Mouse (Mus musculus) R1 (cell line): ENCODE data around the gene Dcst1.

ENCODE experiments used
- DNase-seq: peaks from one replicate; pipeline ENCODE4 v3.0.0-alpha.2; 2018; ENCODE audit warnings: low read depth, low spot score

The Dcst1 gene

DNA sequence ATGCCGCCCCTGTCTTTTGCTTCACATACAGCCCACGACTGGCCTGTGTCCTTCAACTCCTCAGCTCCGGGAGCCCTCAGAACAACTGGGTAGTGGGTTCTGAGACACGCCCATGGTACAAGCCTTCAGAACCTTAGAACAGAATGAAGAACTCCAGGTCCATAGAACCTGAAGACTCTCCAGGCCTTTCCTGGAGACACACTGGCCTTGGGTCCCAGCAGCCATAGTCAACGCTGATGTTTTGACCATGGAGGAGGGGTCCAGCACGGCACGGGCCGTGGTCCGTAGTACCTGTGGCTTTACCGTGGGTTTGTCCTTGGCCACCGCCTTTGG is at the start of gene Dcst1:
Gene Dcst1 (minus strand): TSS at position 101 of the 333 bp plus-strand sequence.
- DNase-seq = no peak

DNA sequence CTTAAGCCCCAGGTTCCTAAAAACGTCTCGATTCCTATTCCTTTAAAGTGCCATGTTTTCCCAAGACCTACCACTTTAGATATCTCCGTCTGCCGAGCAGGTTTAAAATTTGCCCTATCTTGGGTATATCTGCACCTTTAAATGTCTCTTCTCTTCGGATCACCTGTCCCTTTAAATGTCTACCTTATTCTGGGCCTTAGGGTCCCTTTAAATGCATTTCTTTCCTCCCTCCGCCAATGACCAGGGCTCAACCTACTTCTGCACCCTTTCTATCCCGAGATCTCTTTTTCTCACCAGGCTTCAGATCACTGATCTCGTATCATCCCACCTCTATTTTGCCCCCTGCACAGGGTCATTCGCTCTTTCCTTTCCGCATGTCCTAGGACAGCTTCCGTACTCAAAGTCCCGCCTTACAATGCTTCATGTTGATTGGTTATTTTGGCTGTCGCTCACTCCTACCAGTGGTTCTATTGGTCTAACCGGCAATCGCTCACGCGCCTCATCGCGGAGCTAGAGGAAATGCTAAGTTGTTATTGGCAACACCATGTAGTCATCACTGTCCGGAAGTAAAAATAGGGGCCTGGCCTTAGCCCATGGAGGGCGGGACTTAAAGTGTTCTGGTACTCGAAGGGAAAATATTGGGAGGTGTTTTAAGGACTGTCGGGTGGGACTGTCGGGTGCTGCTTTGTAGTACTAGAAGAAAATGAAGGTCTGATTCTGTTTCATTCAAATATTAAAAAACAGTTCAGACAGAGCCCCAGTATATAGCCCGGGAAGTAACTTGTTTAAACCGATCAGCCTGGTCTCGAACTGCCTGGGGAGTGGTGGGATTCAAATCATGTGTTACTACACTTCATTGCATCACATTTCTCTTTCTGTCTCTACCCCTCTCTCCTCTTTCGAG is 46.7 kb upstream of the Dcst1 start, which contains the start of gene Flad1:
Gene Flad1 (minus strand): TSS at position 381 of the 904 bp plus-strand sequence.
- DNase-seq = peak; percentile 100

DNA sequence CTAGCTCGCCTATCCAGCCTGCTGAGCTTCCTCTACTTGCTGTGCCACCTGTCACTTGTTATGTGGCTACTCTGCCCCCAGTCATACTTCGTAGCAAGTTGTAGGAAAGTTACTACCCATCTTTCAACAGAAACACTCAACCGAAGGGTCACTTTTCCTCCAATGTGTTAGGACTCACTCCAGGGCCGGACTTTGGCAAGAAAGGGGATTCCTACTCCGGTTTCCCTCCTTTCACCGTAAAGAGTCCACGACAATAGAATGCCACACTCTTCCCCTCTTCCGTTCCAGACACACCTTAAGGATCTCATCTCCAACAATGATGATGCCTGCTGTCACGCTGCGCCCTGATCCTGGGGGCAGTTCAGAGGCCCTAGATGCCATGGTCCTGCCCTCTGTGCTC is 45.8 kb upstream of the Dcst1 start:
- DNase-seq = no peak

DNA sequence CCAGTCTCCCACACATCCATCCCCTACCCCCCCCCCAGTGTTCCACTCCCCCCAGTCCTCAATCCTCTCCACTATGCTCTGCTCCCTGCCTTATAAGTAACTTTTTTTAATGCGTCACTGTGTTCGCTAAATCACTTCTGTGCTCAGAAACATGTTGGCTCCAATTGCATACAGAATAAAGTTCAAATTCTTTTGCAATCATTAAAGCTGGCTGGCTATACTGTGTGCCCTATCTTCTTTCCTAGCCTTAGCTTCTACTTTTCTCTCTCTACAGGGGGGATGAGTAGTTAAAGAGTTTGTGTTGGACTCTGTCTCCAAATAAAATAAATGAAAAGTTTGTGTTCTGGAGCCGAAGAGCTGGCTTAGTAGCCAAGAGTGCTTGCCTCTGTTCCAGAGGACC is 44.6 kb upstream of the Dcst1 start:
- DNase-seq = no peak

- DNase-seq = no peak
These were observed 43.4 kb upstream of the Dcst1 start for GRCm38 (mm10) chr3:89408448-89408847.

DNA sequence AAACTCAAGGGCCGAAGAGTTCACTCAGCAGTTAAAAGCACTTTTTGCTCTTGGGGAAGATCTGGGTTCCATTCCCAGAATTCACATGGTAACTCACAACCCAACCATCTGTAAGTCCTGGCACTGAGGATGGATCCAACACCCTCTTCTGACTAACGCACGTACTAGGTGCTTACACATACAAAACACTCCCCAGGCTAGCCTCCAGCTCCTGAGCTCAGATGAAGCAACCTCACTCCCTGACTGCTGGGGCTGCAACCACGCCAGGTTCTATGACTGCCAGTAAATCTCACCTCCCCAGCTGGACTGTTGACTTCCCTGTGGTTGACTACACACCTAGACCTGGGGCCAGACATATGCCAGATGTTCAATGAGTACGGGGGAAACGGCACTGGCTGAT is 41.8 kb upstream of the Dcst1 start:
- DNase-seq = no peak

DNA sequence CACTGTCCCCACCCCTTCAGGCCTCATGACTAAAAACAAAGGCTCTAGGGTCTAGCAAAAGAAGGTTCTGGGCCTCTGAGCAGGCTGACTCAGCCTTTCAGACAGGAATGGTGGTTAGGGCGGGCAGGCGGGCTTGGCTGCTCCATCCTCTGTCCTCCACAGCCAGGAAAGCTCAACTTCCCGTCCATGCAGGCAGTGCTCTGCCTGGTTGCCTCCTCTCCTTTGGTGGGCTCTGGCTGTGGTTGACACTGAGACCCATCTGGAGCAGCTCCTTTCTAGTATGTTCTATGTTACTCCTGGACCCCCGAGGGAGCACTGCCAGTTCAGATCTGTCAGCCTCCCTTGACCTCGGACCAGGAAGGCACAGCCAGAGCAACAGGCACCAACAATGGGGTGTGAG is 37.6 kb upstream of the Dcst1 start, which contains the start of gene Lenep:
Gene Lenep (minus strand): TSS at position 101 of the 400 bp plus-strand sequence.
- DNase-seq = no peak

DNA sequence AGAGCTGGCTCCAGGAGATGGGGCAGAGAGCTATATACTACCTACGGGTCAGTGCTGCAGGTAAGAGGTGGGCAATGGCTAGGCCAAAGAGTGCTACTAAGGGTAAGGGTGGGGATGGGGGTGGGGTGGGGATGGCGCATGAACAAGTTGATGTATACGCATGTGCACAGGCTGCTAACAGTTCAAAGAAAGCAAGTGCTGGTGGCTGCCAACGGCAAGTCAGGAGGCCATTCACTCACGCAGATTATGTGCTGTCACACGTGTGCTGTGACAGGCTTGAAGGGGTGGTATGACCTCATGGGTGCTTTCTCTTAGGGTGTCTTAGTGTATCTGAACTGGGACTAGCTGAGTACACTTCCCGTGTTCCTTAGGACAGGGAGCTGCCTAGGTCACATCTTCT is 36.3 kb upstream of the Dcst1 start:
- DNase-seq = no peak

GRCm38 (mm10) chr3:89396654-89397005 is 31.6 kb upstream of the Dcst1 start:
- DNase-seq = no peak

- peak; percentile 90 for DNase-seq
These were observed 31.0 kb upstream of the Dcst1 start for GRCm38 (mm10) chr3:89395806-89396653.

GRCm38 (mm10) chr3:89395419-89395805 is 30.4 kb upstream of the Dcst1 start:
- no peak for DNase-seq

DNA sequence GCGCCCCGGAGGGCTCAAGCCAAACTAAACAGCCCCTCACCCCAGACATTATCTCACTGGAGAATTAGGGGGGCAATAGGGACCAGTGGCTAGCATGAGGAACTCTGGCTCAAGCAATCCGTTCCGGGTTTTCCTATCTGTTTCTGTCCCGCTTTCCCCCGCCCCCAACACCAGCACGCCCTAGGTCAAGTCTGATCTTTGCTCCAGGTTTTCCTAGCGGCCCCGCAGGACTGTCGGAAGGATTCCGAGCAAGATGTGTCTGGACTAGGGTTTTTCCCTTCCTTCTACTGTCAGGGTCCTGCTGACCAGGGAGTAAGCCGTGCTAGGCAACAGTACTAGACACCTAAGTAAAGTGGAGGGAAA is 29.8 kb upstream of the Dcst1 start:
- peak; percentile 97 for DNase-seq

DNA sequence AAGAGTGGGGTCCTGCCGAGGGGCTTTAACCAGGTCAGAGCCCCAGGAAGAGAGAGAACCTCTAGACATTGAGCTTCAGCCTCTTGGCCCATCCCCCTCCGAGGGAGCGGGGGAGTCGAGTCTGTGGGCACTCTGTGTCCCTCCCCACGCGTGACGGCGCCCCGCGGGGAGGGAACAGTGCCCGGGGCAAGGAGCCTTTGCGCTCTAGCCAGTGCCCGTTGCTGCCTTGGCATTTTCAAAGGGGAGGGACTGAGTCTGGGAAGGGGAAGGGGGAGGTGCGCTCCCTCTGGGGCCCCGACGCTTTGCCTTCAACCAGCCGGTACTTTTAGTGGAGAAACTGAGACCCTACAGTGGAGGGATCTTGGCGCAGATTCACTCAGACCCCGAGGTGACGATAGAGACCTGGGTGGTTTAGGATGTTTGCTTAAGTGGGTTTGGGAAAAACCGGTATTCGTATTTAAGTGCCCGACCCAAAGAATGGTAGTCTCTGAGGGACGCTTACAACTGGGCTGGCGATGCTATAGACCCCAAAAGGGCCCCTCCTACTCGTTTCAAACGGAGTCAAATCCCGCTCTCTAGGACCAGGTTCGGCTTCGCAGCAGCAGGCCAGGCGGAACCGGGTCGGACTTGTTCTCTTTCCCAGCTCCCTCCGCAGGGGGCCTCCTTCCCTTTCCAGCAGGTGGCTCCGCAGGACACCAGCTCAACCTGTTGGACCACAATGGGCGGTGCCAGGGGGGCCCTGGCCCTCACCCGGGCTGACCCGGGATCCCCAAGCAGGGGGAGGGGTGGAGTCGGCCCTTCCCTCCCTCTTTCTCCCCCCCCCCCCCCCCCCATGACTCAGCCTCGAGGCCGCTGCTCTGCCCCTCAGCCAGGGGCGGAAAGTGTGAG is 29.2 kb upstream of the Dcst1 start, which contains the start of gene Zbtb7b:
Gene Zbtb7b (minus strand): TSS at position 771 of the 888 bp plus-strand sequence.
- DNase-seq = peak; percentile 85

DNA sequence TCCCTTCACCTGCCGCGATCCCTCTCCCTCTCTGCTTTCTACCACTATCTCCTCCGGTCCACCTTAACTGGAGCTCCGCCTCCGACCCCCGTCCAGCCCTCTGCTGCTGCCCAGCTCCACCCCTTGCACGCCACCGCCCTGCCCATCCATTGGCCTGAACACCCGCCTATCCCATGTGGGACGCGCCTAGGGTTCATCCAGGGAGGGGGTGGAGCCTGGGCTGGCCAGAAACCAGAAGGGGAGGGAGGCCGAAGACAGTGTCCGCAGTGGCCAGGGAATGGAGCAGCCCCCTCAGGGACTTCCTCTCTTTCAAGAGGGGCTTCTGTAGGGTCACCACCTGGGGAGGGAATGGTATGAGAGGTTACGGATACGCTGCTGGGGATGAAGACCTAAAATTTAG is 28.6 kb upstream of the Dcst1 start:
- DNase-seq = peak; percentile 99

DNA sequence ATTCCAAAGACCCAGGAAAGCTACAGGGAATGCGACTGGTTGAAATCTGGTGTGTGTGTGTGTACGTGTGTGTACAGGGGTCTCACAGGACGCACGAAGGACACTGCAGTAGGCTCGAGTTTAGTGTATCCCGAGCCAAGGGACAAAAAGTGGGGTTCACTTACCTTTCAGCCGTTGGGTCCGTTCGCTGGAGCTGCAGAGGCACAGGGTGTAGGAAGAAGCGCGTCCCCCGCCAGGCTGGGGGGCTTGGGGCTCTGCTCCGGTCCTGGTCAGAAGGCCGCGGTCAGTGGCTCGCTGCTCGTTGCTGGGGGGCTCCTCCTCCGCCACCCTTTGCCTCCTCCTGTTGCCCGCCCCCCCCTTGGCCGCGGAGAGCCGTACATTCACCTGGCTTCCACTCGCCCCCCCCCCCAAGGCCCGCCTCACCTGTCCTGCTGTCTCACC is 27.8 kb upstream of the Dcst1 start:
- DNase-seq = no peak

- DNase-seq = peak; percentile 51
These were observed 26.8 kb upstream of the Dcst1 start for GRCm38 (mm10) chr3:89391663-89392511.

DNA sequence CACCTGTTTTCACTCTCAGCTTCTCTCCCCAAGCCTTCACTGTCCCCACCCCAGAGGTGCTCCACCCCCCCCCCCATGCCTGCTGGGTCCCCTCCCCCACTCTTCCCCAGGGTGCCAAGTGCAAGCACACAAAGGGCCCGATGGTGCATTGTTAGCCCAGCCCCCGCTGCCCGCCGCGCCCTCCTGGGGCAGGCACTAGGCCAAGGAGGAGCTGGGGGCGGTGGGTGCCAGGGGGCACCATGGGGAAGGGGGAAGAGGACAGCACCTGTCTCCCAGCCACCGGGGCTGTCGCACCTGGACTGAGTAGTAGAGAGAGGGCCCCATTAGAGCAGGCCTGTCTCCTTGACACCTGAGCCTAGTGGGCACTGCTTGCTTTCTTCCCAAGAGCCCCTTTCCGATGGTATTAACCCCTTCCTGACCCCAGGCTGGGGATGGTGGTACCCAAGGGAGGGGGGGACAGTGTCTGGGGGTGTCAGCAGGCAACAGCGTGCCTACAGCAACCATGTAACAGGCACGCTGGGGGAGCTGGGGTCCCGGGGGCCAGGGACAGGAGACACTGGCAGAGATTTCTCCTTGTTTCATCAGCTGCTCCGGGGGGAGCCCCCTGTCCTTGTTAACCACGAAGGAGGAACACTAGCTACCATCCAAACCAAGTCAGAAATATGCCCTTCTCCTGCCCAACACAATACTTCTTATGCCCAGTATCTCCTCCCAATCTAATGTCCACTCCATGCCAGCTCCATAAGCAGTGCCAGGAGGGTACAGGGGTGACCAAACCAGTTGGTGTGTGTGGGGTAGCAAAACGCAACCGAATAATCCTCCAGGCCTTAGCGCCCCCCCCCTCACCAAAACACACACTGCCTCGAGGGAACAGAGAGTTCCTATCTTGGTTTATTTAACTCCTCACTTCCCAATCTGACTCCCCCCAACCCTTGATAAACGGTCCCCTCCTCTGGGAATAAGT is 25.9 kb upstream of the Dcst1 start:
- DNase-seq = no peak

DNA sequence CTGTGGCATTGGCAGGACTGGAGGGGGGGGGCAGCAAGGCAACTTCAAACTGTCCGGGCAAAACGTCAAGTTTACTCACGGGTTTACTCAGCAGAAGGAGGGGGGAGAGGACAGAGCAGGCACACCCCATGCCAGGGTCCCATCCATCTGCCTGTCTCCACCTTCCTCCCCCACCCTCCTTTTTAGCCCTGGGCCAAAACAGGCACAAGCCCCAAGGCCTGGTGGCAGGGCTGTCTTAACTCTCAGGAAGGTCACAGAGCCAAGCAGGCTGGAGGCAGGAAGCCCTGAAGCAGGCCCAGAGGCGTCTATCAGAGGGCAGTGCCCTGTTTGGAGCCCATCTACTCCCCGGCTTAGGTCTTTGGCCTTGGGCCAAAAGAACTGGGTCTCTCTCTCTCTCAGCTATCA is 25.1 kb upstream of the Dcst1 start:
- DNase-seq = no peak
